Mouse (Mus musculus) CH12F3 (cell line): ENCODE results near the gene Tekt2.

Source experiments
- in situ Hi-C: fragments of 300-500 bp; cut with MboI; formaldehyde crosslinking; loops from 2 replicates; pipeline ENCODE4 v1.14.3; 2020; ENCODE audit warnings: low sequenced_read_pairs

Tekt2 gene

DNA sequence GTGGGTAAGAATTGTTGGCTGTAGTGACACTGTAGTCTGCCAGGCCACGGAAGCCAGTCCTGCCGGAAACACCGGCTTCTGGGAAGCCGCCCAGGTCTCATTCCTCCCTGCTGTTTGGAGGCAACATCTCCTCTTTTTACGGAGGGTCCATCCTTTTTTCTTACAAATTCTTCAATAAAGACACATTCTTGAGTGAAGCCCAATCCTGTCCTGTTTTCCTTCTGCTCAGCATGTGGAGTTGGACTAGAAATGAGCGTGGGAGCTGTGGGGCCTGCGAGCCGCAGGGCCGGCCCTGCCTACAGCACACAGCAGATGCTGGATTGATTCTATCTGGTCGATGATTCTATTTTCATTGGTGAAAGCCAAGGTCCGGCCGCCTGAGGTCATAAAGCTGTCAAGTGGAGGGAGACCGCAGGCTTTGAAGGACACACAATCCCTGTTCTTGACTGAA, 49.8 kb downstream of the Tekt2 start:
- in situ Hi-C loops = no loop called here

DNA sequence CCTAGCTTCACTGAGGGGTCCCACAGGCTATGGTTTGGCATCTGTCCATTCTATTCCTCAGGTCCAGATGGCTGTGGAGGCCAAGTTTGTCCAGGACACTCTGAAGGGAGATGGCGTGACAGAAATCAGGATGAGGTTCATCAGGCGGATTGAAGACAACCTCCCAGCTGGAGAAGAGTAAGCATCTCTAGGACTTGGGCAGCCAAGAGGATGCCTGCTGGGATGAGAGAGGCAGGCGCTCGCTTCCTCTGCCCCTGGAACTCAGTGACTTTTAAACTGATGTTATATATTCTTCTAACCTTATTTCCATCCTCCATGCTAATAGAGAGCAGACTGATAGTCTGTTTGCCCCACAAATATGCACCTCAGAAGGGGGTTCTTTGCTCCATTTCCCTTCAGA, 50.4 kb downstream of the Tekt2 start:
- in situ Hi-C loops = no loop called here

GRCm38 (mm10) chr4:126273753-126274152, 51.7 kb downstream of the Tekt2 start:
- in situ Hi-C loops = no loop called here
